Mouse (Mus musculus) small intestine, adult 2 months (tissue): ENCODE data around the gene Ablim1.

Experiments
- CTCF ChIP-seq: fragments of 200-500 bp; IDR thresholded peaks from 2 replicates; pipeline ENCODE4 v1.5.1; 2012; ENCODE audit warnings: low read depth, mild to moderate bottlenecking, control low read depth, inconsistent platforms, low read length, moderate library complexity, mixed read lengths; ENCODE audit not compliant: insufficient replicate concordance, insufficient read length; ENCODE audit errors: extremely low read depth
- POLR2A ChIP-seq: fragments of 200-500 bp; IDR thresholded peaks from 2 replicates; pipeline ENCODE4 v1.6.1; 2012; ENCODE audit warnings: low read depth, mild to moderate bottlenecking, control low read depth, inconsistent platforms, low read length, moderate library complexity

DNA sequence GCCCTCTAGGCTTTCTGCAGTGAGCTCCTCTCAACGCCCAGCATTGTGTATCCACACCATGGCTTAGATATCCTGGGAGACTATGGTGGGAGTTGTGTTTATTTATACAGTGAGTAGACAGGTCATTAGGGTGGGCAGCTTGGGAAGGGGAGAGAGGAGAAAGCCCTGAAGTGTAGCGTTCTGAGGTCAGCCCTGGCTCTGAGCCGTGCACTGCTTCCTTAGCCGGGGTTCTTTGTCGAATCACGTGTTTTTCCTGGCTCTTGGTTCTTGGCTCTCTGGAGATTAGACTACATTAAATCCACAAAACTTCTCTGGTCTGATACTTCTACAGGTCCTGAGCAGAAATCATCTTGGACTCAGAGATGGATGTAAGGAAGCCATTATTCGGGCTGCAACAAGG is 205.1 kb downstream of the Ablim1 start:
- no peak for TF ChIP-seq POLR2A
- no peak for TF ChIP-seq CTCF
